Mouse (Mus musculus): ENCODE measurements at regions not wholly inside any gene's neighbourhood (a gene's known extent, or its start where the extent isn't known, plus 50 kb on each side); places are given as distances from the start of the nearest gene placed in this dataset.

GRCm38 (mm10) chr17:79236244-79236781, 118.6 kb downstream of the Cdc42ep3 start:
- Histone ChIP-seq H3K4me2 (ENCODE audit: low read length) (no peak overlapping the region), H3K27ac (replicated peaks in 1 of 2; ENCODE audit: control insufficient read depth in 1 of 2, insufficient read depth in 1 of 2, low read depth in 2 of 2, low read length in 2 of 2) (no peak overlapping the region), H3K4me1 (ENCODE audit: control insufficient read depth in 2 of 2, insufficient read depth in 2 of 2, low read length in 2 of 2) (no peaks in the 10 kb centered on the region), H3K36me3 (ENCODE audit: control insufficient read depth, insufficient read depth, low read length) (no peaks in the 10 kb centered on the region), H3K9me3 (ENCODE audit: control insufficient read depth, low read length) (no peaks in the 10 kb centered on the region), H3K4me3 (ENCODE audit: control insufficient read depth in 1 of 2, insufficient read depth in 1 of 2, low read depth in 1 of 2, low read length in 2 of 2) (no peak overlapping the region), H3K27me3 (ENCODE audit: control insufficient read depth, insufficient read depth, low read length) (no peaks in the 10 kb centered on the region), H3K9ac (ENCODE audit: low read length) (no peak overlapping the region)
- ATAC-seq (ENCODE audit: insufficient number of reproducible peaks, insufficient read depth, low FRiP score, low read depth) = no peak
- 40% methylated on average over 3 of the region's 3 CpGs for WGBS

DNA sequence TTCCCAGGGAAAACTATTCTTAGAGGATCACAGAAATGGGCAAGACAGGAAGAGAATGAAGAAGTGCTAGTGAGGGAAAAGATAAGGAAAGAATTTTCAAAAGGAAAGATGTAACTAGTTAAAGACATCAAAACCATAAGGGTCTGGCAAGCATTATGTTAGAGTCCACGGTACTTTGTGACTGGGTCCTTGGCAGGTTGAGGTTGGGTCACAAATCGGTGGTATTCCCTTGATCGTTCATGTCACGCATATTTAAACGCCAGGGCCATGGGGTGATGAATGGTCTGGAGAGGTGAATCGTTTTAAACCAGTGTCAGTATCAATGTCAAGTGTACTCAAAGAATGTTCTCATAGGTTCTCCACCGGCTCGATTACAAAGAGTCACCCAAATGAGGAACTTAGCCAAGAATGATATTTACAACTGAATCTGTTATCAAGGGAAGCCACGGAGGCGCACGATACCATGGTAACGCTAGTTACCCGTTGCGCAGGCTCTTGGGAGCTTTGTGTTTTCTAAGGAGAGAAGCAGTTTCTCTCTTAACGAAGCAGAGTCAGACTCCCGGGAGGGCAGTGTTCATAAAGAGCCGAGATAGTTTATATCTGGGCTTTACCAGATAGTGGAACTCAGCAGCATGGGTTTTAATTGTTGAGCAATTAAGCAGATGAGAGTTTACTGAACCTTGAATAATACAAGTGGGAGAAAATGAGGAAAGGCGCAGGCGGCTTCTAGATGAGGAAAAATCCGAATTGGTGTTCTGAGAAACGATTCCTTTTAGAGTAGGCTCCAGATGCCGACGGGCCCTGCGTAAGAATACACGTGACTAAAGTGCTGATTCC, 124.0 kb downstream of the Cdc42ep3 start:
- Histone ChIP-seq H3K36me3 (ENCODE audit: control insufficient read depth, insufficient read depth, low read length) (no peaks in the 10 kb centered on the region), H3K27ac (replicated peaks in 1 of 2; ENCODE audit: control insufficient read depth in 1 of 2, insufficient read depth in 1 of 2, low read depth in 2 of 2, low read length in 2 of 2) (no peak overlapping the region), H3K4me2 (ENCODE audit: low read length) (no peak overlapping the region), H3K27me3 (ENCODE audit: control insufficient read depth, insufficient read depth, low read length) (no peaks in the 10 kb centered on the region), H3K4me3 (ENCODE audit: control insufficient read depth in 1 of 2, insufficient read depth in 1 of 2, low read depth in 1 of 2, low read length in 2 of 2) (no peak overlapping the region), H3K9me3 (ENCODE audit: control insufficient read depth, low read length) (no peaks in the 10 kb centered on the region), H3K4me1 (ENCODE audit: control insufficient read depth in 2 of 2, insufficient read depth in 2 of 2, low read length in 2 of 2) (no peaks in the 10 kb centered on the region), H3K9ac (ENCODE audit: low read length) (no peak overlapping the region)
- 72% methylated on average over 25 of the region's 25 CpGs for WGBS
- no peak for ATAC-seq (ENCODE audit: insufficient number of reproducible peaks, insufficient read depth, low FRiP score, low read depth)

DNA sequence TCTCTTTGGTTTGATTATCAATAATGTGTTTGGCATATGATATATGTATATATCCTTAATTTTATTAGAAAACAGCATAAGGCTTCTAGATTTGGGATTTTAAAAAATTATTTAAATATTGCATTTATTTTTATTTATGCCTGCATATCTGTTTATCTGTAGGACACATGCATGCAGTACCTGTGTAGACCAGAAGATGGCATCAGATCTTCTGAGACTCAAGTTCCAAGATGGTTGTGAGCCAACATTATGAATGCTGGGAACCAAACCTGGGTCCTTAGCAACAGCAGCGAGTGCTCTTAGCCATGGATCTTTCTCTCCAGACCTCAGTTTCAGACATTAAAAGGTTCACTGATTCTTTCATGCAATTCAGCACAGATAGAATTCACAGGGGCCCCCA, 148.3 kb downstream of the Cdc42ep3 start:
- ATAC-seq (ENCODE audit: insufficient number of reproducible peaks, insufficient read depth, low FRiP score, low read depth) = no peak

GRCm38 (mm10) chr17:79206111-79206510, 148.8 kb downstream of the Cdc42ep3 start:
- no peak overlapping the region for H3K4me3 ChIP-seq (ENCODE audit: control insufficient read depth in 1 of 2, insufficient read depth in 1 of 2, low read depth in 1 of 2, low read length in 2 of 2)
- H3K9ac ChIP-seq (ENCODE audit: low read length) = no peak overlapping the region
- H3K9me3 ChIP-seq (ENCODE audit: control insufficient read depth, low read length) = peaks cover 14% of the 10 kb centered on the region
- no peak for ATAC-seq (ENCODE audit: insufficient number of reproducible peaks, insufficient read depth, low FRiP score, low read depth)
- no peak overlapping the region for H3K27ac ChIP-seq (replicated peaks in 1 of 2; ENCODE audit: control insufficient read depth in 1 of 2, insufficient read depth in 1 of 2, low read depth in 2 of 2, low read length in 2 of 2)
- 90% methylated on average over 4 of the region's 4 CpGs for WGBS
- no peaks in the 10 kb centered on the region for H3K27me3 ChIP-seq (ENCODE audit: control insufficient read depth, insufficient read depth, low read length)
- no peaks in the 10 kb centered on the region for H3K36me3 ChIP-seq (ENCODE audit: control insufficient read depth, insufficient read depth, low read length)
- H3K4me1 ChIP-seq (ENCODE audit: control insufficient read depth in 2 of 2, insufficient read depth in 2 of 2, low read length in 2 of 2) = no peaks in the 10 kb centered on the region
- H3K4me2 ChIP-seq (ENCODE audit: low read length) = no peak overlapping the region

More for the DNA sequence above, 148.3 kb downstream of the Cdc42ep3 start:
- Histone ChIP-seq H3K9me3 (ENCODE audit: control insufficient read depth, low read length) (peaks cover 14% of the 10 kb centered on the region), H3K4me1 (ENCODE audit: control insufficient read depth in 2 of 2, insufficient read depth in 2 of 2, low read length in 2 of 2) (no peaks in the 10 kb centered on the region), H3K9ac (ENCODE audit: low read length) (no peak overlapping the region), H3K27ac (replicated peaks in 1 of 2; ENCODE audit: control insufficient read depth in 1 of 2, insufficient read depth in 1 of 2, low read depth in 2 of 2, low read length in 2 of 2) (no peak overlapping the region), H3K4me3 (ENCODE audit: control insufficient read depth in 1 of 2, insufficient read depth in 1 of 2, low read depth in 1 of 2, low read length in 2 of 2) (no peak overlapping the region), H3K36me3 (ENCODE audit: control insufficient read depth, insufficient read depth, low read length) (no peaks in the 10 kb centered on the region), H3K4me2 (ENCODE audit: low read length) (no peak overlapping the region), H3K27me3 (ENCODE audit: control insufficient read depth, insufficient read depth, low read length) (no peaks in the 10 kb centered on the region)
- WGBS = 94% methylated on average over 1 of the region's 1 CpGs

GRCm38 (mm10) chr17:79199814-79200491, 148.2 kb downstream of the Qpct start:
- H3K9me3 ChIP-seq (ENCODE audit: control insufficient read depth, low read length) = peaks cover 12% of the 10 kb centered on the region
- ATAC-seq (ENCODE audit: insufficient number of reproducible peaks, insufficient read depth, low FRiP score, low read depth) = no peak
- no peaks in the 10 kb centered on the region for H3K4me1 ChIP-seq (ENCODE audit: control insufficient read depth in 2 of 2, insufficient read depth in 2 of 2, low read length in 2 of 2)
- H3K4me2 ChIP-seq (ENCODE audit: low read length) = no peak overlapping the region
- no peak overlapping the region for H3K27ac ChIP-seq (replicated peaks in 1 of 2; ENCODE audit: control insufficient read depth in 1 of 2, insufficient read depth in 1 of 2, low read depth in 2 of 2, low read length in 2 of 2)
- 75% methylated on average over 9 of the region's 9 CpGs for WGBS
- no peaks in the 10 kb centered on the region for H3K27me3 ChIP-seq (ENCODE audit: control insufficient read depth, insufficient read depth, low read length)
- no peak overlapping the region for H3K4me3 ChIP-seq (ENCODE audit: control insufficient read depth in 1 of 2, insufficient read depth in 1 of 2, low read depth in 1 of 2, low read length in 2 of 2)
- no peak overlapping the region for H3K9ac ChIP-seq (ENCODE audit: low read length)
- H3K36me3 ChIP-seq (ENCODE audit: control insufficient read depth, insufficient read depth, low read length) = no peaks in the 10 kb centered on the region

- Histone ChIP-seq H3K27me3 (ENCODE audit: control insufficient read depth, insufficient read depth, low read length) (no peaks in the 10 kb centered on the region), H3K27ac (replicated peaks in 1 of 2; ENCODE audit: control insufficient read depth in 1 of 2, insufficient read depth in 1 of 2, low read depth in 2 of 2, low read length in 2 of 2) (no peak overlapping the region), H3K4me1 (ENCODE audit: control insufficient read depth in 2 of 2, insufficient read depth in 2 of 2, low read length in 2 of 2) (no peaks in the 10 kb centered on the region), H3K36me3 (ENCODE audit: control insufficient read depth, insufficient read depth, low read length) (no peaks in the 10 kb centered on the region), H3K9me3 (ENCODE audit: control insufficient read depth, low read length) (0 out of 2 replicates have a peak, but pooled peaks cover 3% of the 10 kb centered on the region), H3K4me3 (ENCODE audit: control insufficient read depth in 1 of 2, insufficient read depth in 1 of 2, low read depth in 1 of 2, low read length in 2 of 2) (no peak overlapping the region), H3K9ac (ENCODE audit: low read length) (no peak overlapping the region), H3K4me2 (ENCODE audit: low read length) (no peak overlapping the region)
- 54% methylated on average over 5 of the region's 5 CpGs for WGBS
- no peak for ATAC-seq (ENCODE audit: insufficient number of reproducible peaks, insufficient read depth, low FRiP score, low read depth)
These were observed 140.2 kb downstream of the Qpct start for GRCm38 (mm10) chr17:79191871-79192373.

DNA sequence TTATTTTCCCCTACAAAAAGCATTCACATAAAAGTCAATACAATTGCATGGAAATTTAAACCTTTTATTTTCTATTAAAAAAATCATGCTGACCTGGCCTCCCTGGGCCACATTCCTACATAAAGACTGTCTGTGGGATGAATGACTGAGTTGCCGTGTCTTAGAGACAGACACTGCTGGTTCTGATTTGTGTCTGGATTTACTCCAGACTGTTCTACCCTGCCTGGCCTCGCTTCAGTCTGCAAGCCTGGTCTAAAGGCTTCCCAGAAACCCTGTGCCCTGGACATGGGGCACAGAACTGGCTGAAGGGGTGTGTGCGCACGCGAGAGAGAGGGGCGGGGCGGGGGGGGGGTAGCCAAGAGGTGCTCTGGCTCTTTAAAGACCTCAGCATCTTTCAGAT, 136.6 kb downstream of the Qpct start:
- H3K27ac ChIP-seq (replicated peaks in 1 of 2; ENCODE audit: control insufficient read depth in 1 of 2, insufficient read depth in 1 of 2, low read depth in 2 of 2, low read length in 2 of 2) = no peak overlapping the region
- H3K36me3 ChIP-seq (ENCODE audit: control insufficient read depth, insufficient read depth, low read length) = no peaks in the 10 kb centered on the region
- 0 out of 2 replicates have a peak, but pooled peaks cover 3% of the 10 kb centered on the region for H3K9me3 ChIP-seq (ENCODE audit: control insufficient read depth, low read length)
- no peak overlapping the region for H3K4me3 ChIP-seq (ENCODE audit: control insufficient read depth in 1 of 2, insufficient read depth in 1 of 2, low read depth in 1 of 2, low read length in 2 of 2)
- no peak overlapping the region for H3K9ac ChIP-seq (ENCODE audit: low read length)
- no peaks in the 10 kb centered on the region for H3K27me3 ChIP-seq (ENCODE audit: control insufficient read depth, insufficient read depth, low read length)
- no peak for ATAC-seq (ENCODE audit: insufficient number of reproducible peaks, insufficient read depth, low FRiP score, low read depth)
- no peak overlapping the region for H3K4me2 ChIP-seq (ENCODE audit: low read length)
- 77% methylated on average over 7 of the region's 7 CpGs for WGBS
- no peaks in the 10 kb centered on the region for H3K4me1 ChIP-seq (ENCODE audit: control insufficient read depth in 2 of 2, insufficient read depth in 2 of 2, low read length in 2 of 2)

All from heart, embryonic 14.5 days (tissue).